Mouse (Mus musculus) thymus, postnatal 4 days (tissue): Measurements from ENCODE around the gene Slc26a6.

Experiments
- DNase-seq: peaks from one replicate; pipeline ENCODE4 v3.0.0; 2021

The Slc26a6 gene

DNA sequence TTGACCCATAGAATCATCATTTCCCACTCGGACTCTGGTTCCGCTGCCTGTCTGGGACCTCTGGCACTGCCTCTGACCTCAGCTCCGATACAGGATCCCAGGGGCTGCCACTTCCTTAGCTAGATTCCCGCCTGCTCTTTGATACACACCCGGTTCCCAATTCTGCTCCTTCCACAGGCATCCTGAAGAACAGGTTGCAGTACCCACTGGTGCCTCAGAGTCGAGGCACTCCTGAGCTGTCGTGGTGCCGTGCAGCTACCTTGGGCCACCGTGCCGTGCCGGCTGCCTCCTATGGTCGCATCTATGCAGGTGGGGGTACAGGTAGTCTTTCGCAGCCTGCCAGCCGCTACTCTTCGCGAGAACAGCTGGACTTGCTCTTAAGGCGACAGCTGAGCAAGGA, 4.7 kb upstream of the Slc26a6 start:
- DNase-seq = no peak

DNA sequence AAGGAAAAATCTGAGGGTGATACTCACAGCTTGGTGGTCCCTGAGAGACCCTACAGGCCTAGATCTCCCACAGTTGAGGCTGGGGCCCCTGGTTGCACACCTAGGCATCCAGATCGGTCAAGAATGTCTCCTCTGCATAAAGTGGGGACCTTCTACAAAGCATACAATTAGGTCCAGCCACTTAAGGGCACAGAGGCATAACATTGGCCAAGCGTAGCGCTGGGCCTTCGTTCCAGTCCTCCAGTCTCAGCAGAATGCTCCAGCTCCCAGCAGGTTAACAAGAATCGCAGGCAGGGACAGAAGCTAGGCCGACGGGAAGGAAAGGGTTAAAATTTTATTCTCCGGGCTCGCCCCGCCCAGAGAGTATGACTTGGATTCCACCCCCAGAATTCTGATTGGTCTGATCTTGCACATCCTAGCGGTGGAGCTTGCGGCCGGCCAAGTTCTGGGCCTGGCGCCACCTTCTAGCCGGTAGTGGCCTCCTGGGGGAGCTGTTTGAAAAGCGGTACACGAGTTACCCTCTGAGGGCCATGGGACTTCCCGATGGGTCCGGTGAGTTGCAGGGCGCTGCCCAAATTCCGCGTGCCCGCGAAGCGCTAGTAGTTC, 655 bp downstream of the Slc26a6 start:
- DNase-seq = peak; percentile 85

DNA sequence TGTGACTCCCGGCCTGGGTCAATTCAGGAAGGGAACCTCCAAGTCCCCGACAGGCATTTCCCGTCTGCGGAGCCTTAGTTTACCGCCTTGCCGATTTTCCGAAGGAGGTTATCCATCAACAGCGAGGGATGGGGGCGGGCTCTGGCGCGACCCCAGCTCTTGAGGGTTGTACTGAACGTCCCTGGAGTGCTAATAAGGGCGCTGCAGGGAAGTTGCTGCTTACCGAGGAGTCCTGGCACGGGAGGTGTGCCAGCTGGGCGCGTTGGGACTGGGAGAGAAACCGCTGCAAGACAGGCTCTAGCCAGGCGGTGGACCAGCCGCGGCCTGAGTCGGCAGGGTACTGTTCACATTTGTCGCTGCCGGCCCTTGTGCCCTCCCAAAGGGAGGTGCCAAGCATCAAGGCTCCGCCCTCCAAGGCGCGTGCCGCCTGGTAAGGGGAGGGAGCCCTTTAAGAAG, 1.2 kb downstream of the Slc26a6 start:
- peak; percentile 89 for DNase-seq

DNA sequence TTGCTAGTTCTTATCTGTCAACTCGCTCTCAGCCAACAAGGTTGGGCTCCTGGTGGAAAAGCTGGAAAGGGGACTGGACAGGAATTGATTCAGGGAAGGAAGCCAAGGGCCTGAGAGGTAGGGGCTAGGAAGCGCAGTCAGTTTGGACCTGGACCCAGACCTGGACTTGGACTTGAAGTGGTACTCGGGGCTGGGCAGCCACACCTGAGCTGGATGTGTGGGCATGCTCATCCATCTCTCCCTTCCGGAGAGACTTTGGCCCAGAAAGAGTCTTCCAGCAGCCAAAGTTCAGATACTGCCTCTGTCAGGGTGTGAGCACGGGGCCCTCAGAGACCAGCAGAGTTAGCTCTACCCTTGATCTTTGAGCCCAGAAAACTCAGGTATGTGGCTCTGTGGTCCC, 2.3 kb downstream of the Slc26a6 start:
- no peak for DNase-seq

DNA sequence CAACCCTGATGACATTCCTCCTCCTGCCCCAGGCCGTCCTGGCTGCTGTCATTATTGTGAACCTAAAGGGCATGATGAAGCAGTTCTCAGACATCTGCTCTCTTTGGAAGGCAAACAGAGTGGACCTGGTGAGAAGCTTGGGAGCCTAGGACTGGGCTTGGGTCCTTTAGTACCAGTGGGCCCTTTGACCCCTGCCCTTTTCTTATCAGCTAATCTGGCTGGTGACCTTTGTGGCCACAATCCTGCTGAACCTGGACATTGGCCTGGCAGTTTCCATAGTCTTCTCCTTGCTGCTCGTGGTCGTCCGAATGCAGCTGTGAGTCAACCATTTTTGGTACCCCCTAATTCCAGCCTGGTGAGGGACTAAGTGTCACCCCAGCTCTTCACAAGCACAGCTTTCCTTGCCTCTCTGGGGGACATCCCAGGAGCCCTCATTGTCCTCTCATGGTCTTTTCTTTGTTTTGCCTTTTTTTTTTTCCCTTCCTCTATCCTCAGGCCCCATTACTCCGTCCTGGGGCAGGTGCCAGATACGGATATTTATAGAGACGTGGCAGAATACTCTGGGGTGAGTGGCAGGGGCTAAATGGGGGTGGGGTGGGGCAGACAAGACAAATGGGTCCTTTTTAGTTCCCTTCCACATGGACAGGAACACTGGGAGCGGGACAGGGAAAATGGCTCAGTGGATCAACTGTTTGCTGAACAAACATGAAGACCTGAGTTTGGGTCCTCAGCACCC, 5.9 kb downstream of the Slc26a6 start:
- no peak for DNase-seq

DNA sequence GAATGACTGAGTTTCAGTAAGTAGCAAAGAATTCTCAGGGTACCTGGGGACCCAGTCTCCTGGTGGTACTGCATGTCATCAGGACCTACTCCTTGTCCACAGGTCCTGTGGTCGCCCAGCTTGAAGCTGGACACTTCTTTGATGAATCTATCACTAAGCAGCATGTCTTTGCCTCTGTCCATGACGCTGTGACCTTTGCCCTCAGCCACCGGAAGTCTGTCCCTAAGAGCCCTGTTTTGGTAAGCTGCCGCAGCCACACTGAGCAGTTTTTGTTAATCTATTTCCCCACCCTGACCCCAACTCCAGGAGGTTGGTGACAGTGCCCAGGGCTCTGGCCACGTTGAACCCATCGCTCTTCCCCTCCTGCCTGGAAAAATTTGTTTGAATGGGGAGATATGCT, 59.2 kb downstream of the Slc26a6 start:
- DNase-seq = no peak

DNA sequence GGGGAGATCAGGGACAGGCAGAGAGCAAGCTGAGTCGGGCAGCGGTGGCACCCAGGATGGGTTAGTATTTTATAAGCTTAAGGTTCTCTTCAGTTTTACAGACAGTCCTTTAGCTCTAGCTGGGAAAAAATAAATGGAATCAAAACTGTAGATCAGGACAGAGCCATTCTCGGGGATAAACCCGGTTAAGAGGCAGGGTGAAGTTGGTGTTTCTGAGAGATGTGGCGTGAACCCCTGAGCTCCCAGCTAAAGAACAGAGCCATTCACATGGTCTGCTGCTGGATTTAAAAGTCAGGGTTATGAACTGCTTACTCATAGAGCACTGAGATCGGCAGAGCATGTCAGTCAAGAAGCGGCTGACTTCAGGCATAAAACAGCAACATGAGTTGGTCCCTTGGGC, 60.1 kb downstream of the Slc26a6 start:
- no peak for DNase-seq

DNA sequence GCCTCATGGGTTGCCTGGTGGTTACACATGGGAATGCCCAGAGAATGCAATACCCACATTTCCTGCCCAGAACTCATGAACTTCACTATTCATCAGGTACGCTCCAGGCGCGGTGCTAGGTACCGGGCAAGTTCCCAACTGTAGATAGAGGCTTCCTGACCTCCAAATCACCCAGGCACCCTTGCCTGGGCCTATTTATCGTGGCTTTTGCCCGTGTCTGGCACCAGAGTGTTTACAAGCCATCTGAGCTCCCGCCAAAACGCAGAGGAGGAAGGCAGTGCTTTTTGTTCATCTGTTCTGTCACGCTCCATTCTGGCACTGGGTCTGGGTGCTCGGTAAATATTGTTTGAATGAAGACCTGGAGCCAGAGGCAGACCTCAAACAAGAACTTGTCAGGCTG, 60.5 kb downstream of the Slc26a6 start:
- DNase-seq = no peak

DNA sequence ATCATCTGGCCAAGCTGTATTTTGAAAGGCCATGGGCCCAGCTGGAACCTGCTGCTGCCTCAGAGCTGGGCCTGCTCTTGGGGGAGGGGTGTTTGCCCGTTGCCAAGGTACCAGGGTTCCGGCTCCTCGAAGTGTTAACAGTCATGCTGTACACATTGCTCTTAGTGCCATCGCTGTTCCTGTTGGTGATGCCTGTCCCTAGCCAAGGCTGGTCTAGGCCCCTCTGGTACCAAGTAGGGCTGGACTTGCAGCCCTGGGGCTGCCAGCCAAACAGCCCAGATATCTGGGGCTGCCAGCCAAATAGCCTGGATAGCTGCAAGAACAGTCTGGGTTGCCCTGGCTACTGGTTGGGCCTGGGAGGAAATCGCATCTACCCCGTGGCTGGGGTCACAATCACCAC, 61.4 kb downstream of the Slc26a6 start, which contains the start of gene Tmem89:
Tmem89 (plus strand) TSS at position 129 of the 400 bp plus-strand sequence.
- DNase-seq = no peak

DNA sequence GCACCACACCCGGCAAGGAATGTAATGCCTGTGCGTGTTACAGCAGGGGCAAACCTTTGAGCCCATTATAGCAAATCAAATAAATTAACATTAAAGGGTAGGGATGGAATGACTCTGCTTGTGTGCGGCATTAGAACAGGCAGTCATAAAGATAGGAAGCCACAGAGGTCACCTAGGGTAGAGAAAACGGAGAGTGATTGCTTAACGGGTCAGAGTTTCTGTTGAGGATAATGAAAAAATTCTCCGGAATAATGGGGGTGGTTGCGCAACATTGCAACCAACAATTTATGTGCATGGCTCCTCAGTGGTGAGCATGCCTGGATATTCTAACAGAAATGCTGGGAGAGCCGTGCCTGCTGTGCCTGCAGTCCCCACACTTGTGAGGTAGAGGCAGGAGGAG, 72.8 kb downstream of the Slc26a6 start:
- DNase-seq = no peak

DNA sequence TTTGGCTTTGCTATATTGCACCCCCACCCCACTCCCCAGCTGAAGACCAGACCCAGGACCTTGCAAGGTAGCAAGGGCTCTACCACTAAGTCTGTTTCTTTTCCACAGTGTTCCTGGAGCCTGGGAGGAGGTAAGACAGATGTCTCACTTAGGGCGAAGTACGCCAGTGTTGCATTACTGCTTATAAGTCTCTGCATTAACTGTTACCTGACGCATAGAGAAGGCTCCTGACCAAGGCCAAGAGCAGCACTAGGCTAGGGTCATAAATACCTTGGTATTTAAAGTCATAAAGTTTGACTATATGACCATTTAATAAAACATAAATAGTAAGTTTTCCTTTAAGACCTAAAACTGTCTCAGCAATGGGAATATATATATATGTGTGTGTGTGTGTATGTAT, 75.3 kb downstream of the Slc26a6 start:
- DNase-seq = no peak

DNA sequence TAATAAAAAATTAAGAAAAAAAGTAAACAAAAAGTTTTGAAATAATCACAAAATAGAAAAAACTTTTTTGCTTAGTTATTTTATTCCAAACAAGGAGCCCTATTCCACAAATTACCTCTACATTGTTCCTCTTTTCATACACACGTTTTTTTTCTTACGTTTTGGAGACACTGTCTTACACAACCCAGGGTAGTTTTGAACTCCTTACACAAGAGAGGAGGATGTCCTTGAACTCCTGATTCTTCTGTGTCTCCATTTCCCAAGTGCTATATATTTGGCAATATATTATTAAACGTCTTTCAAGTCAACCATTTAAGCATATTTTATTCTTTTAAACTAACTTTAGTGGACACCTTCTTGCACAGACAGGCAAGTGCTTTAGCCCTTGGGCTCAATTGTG, 82.9 kb downstream of the Slc26a6 start:
- no peak for DNase-seq

DNA sequence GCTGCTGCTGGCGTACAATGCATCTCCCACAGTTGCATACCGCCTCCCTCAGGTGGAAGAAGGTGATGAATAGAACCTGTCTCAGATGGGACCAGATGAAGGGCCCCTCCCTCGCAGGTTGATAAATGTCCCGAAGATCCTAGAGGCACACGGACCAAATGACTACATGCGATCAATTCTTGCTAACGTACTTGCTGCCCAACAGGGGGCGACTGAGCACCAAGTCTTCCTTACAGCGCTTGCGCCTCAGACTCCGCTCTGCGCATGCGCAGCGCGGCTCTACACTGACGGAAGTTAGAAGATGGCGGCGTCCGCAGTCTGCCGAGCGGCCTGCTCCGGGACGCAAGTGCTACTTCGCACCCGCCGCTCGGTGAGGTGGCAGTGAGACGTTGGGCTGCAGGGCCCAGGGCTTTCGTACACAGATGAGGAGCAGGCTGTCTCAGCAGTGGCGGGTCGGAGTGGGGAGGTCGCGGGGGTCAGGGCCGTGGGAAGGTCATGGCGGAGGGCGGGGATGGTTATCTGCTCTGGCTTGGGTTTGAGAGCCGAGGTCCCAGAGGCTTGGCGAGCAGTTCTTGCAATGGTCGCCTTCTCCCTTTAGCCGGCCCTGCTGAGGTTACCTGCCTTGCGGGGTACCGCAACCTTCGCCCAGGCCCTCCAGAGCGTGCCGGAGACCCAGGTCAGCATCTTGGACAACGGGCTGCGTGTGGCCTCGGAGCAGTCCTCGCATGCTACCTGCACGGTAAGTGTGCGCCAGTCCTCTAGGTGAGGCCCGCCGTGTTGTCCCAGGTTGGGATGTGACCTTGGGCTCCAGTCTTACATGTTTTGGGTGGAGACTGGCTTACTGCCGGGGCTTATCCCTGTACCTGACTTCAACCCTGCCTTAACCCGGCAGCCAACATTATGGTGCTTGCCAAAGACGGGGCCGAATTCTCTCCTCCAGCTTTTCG, 83.6 kb downstream of the Slc26a6 start, which contains the start of gene Uqcrc1:
Uqcrc1 (plus strand) TSS at position 216 of the 947 bp plus-strand sequence.
- peak; percentile 98 for DNase-seq

DNA sequence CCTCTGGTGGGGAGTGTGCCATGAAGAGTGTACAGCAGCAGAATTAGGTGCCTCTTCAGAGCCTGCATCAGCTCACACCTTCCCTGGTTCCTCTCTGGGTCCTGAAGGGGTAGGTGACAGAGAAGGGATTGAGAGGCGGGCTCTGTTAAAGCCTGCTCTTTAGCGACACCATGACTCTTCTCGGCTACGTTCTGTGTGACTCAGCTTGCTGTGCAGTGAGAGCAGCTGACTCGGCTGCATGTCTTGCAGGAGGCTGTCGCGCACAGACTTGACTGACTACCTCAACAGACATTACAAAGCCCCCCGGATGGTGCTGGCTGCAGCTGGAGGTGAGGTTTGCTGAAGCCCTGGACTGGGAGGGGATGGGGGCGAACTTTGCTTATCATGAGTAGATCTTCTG, 92.0 kb downstream of the Slc26a6 start:
- no peak for DNase-seq

DNA sequence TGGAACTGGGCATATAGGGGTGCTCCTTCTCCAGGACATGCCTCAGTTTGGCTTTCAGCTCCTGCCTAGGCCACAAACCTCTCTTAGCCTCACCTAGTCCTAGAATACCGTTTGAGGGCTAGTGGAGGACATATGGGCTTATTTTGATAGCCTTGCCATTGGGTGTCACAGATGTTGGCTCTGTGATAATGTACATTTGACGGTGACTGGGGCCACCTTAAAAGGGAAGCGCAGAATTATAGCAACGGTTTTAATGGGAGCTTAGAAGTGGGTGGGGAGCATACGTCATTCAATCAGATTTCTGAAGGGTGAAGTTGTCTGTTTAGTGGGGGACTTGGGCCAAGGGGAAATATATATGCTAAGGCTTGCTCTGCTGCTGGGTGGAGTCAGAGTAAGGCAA, 92.5 kb downstream of the Slc26a6 start:
- no peak for DNase-seq

DNA sequence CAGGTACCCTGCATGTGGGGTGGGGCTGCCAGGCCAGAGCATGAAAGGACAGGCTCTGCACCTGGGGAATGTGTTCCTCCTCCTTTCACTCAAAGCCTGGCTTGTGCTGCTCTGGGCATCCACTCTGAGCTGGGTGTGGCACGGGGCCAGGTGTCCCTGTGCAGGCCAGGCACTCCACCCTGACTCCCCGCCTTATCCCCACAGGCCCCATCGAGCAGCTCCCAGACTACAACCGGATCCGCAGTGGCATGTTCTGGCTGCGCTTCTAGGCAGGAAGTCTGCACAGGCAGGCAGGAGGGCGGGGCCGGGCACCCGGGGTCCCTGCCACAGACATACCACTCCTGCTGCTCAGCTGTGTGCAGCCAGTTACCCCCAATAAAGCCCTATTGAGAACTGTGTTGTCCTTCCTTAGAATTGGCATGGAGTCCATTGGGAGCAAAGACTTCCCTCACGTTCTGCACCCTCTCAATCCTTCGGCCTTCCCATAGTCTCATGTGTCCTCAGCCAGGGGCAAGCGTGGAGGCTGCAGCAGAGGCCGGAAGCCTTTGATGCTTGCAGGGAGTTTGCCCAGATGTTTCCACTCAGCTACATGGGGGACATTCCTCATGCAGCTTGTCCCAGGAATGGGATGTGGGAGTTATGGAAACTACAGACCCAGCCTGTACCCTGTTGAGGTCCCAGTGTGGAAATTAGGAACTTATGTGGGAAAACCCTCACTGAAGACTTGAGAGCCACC, 96.3 kb downstream of the Slc26a6 start:
- DNase-seq = no peak

DNA sequence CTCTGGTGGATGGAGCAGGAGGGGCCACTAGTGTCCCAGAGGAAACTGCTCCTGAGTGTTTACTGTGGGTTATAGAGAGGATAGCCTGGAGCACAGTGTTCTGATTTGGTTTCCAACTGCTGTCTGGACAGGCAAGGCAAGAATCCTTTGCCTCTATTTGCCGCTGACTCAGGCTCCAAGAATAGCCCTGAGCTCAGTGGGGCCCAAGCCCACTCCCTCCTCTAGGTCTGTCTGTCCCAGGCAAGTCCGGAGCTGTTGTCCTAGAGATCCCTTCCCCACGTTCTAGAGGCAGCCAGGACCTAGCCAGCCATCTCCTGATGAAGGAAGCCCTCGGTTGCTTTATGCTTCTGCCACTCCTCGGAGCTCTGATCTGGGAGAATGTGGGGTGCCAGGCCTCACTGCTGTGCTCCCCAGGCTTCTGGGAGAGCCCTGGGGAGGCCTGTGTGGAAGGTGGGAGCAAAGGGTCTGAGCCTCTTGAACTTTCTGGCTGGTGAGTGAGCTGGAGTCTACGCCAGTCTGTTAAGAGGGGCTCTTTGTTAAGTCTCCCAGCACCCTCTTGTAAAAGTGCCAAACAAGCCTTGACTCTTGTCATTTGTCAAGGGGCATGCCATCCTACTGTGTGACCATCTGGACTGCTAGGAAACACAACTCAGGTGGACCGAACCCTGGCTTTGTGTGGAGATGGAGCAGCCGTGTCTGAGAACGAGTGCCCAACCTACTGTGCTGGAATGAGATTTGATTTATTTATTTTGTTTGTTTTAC, 97.1 kb downstream of the Slc26a6 start:
- DNase-seq = no peak

DNA sequence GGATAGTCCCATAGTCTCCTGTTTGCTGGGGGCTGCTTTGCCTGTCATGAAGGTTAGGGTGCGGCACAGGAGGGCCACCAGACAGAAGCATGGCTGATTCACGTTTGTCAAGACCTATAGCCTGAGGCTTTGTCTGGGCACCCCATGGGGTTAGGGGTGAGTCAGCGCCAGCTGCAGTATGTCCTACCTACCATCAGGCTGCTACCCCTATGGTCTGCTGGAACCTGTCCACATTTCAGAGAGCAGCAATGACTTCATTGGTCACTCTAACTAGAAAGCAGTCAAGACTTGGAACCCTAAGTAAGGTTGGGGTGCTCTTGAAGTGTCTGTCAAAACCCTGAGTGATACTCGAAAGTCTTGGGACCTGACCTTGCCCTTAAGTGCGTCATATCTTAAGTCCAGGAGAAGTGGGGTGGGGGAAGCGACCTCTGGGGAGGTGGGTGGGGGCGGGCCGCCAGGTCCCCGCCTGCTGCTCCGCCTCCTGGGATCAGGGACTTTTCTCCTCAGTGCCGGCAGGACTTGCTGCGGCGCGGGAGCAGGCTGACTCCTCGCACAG, 100.1 kb downstream of the Slc26a6 start, which contains the start of gene Col7a1:
Col7a1 (plus strand) TSS at position 506 of the 556 bp plus-strand sequence.
- DNase-seq = no peak

DNA sequence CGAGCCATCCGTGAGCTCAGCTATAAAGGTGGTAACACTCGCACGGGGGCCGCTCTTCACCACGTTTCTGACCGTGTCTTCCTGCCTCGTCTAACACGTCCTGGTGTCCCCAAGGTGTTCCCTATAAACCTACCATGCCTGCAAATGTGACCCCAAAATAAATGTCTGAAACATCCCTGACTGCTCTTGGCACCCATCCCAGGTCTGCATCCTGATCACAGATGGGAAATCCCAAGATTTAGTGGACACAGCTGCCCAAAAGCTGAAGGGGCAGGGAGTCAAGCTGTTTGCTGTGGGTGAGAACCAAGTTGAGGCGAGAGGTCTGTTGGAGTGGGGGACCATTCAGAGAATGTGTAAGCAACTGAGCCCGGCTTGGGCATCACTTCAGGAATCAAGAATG, 102.2 kb downstream of the Slc26a6 start:
- DNase-seq = no peak

DNA sequence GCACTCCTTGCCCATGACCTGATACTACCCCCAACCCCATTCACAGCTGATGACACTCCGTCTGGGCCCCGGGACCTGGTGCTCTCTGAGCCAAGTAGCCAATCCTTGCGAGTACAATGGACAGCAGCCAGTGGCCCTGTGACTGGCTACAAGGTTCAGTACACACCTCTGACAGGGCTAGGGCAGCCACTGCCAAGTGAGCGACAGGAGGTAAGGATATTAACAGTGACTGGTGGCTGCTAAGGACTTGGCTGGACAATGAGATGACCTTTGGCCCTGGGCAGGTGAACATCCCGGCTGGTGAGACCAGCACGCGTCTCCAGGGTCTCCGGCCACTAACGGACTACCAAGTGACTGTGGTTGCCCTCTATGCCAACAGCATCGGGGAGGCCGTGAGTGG, 102.8 kb downstream of the Slc26a6 start:
- DNase-seq = no peak
